Mouse (Mus musculus) ES-Bruce4 (cell line): ENCODE results near the gene Mamdc4.

ENCODE experiments used
- CTCF ChIP-seq: IDR thresholded peaks from one replicate; pipeline ENCODE4 v1.8.1; 2011; ENCODE audit warnings: low read depth, low read length
- EP300 ChIP-seq: IDR thresholded peaks from 2 replicates; pipeline ENCODE4 v1.6.1; 2011; ENCODE audit warnings: low read depth, low read length; ENCODE audit not compliant: insufficient read depth
- POLR2A ChIP-seq: IDR thresholded peaks from one replicate; pipeline ENCODE4 v1.8.1; 2011; ENCODE audit warnings: low read length; ENCODE audit not compliant: insufficient read depth

- TF ChIP-seq CTCF (no peak), EP300 (no peak), POLR2A (no peak)
Measured at GRCm38 (mm10) chr2:25582466-25583119, 7.9 kb upstream of the Mamdc4 start.
